14 mouse cellular contexts compared by ENCODE assay signal in the genomic region with DNA sequence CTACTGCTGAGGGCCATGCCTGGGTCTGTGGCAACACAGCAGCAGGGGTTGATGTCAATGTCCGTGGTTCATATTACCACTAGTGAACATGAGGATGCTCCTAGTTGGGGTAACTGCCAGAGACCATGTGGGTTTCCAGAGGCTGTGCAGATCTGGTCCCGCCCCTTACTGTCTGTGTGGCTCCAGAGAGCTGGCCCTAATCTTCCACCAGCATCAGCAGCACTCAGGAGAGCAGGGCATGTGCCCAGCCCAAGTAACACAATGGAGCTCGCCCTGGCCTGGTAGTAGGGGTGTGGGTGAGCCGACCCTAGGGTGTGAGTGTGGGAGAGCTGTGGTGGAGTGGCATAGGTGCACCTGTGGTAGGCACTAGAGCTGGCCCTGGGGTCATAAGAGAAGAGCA. TPM values are rescaled to one million over a fixed set of nuclear protein-coding genes. Genes with fewer than 3 reads are reported as not detected.
DNase-seq lines count a peak whose midpoint lies in the region; ATAC-seq lines count a peak whose summit lies in the region.
"Had no signal": no experiment of that assay in that cellular context is flagged by ENCODE, and none has a peak within 500 bp of the region (broad histone marks: within the 10 kb centered on the region; RNA-seq: fewer than 3 reads in every experiment).

No protein-coding gene starts in this region.

- intact Hi-C loops in heart, postnatal 10 days (cut with DNase I): no loop called here

- no peaks in the 10 kb centered on the region for H3K9me3 ChIP-seq in heart, embryonic 12.5 days (replicated peaks)
- H3K9me3 ChIP-seq in limb, embryonic 15.5 days: no peaks in the 10 kb centered on the region
- H3K9me3 ChIP-seq in stomach, embryonic 16.5 days (replicated peaks; ENCODE audit: control insufficient read depth, low read length): no peaks in the 10 kb centered on the region
- H3K9me3 ChIP-seq: forebrain, embryonic 15.5 days; hindbrain, embryonic 15.5 days; neural tube, embryonic 12.5 days had no signal

- no peak overlapping the region for H3K4me2 ChIP-seq in heart, embryonic 12.5 days
- no peak overlapping the region for H3K4me2 ChIP-seq in limb, embryonic 15.5 days
- H3K4me2 ChIP-seq in stomach, embryonic 16.5 days (ENCODE audit: low read depth, low read length): no peak overlapping the region
- H3K4me2 ChIP-seq: forebrain, embryonic 15.5 days; hindbrain, embryonic 15.5 days; midbrain, embryonic 11.5 days; neural tube, embryonic 12.5 days had no signal

- 77% methylated on average over 4 of the region's 4 CpGs for WGBS in heart, embryonic 12.5 days
- 76% methylated on average over 4 of the region's 4 CpGs for WGBS in limb, embryonic 15.5 days
- 71% methylated on average over 4 of the region's 4 CpGs for WGBS in stomach, embryonic 16.5 days

- H3K27me3 ChIP-seq in heart, embryonic 12.5 days (replicated peaks): no peaks in the 10 kb centered on the region
- no peaks in the 10 kb centered on the region for H3K27me3 ChIP-seq in limb, embryonic 15.5 days
- no peaks in the 10 kb centered on the region for H3K27me3 ChIP-seq in stomach, embryonic 16.5 days (ENCODE audit: control insufficient read depth, insufficient read depth, low read length)
- H3K27me3 ChIP-seq: forebrain, embryonic 15.5 days; hindbrain, embryonic 15.5 days; neural tube, embryonic 12.5 days had no signal

- ATAC-seq in heart, embryonic 12.5 days (ENCODE audit: insufficient number of reproducible peaks, low FRiP score): peak; percentile 65
- ATAC-seq in limb, embryonic 15.5 days (ENCODE audit: insufficient number of reproducible peaks, low FRiP score, low TSS enrichment, low read depth): 0 out of 2 replicates have a peak, but pooled peaks have one; percentile 19
- ATAC-seq in stomach, embryonic 16.5 days (ENCODE audit: insufficient read depth, low FRiP score): peak; percentile 35; the same call in 1 of the 2 replicates
- ATAC-seq: forebrain, embryonic 15.5 days had no signal

- H3K4me3 ChIP-seq in heart, embryonic 12.5 days: no peak overlapping the region
- H3K4me3 ChIP-seq in limb, embryonic 15.5 days: no peak overlapping the region
- no peak overlapping the region for H3K4me3 ChIP-seq in stomach, embryonic 16.5 days (replicated peaks; ENCODE audit: low read length)
- H3K4me3 ChIP-seq: forebrain, embryonic 15.5 days; hindbrain, embryonic 15.5 days; neural tube, embryonic 12.5 days had no signal

- no peaks in the 10 kb centered on the region for H3K36me3 ChIP-seq in heart, embryonic 12.5 days
- H3K36me3 ChIP-seq in limb, embryonic 15.5 days: no peaks in the 10 kb centered on the region
- H3K36me3 ChIP-seq in stomach, embryonic 16.5 days (ENCODE audit: control insufficient read depth, insufficient read depth, low read length): no peaks in the 10 kb centered on the region
- H3K36me3 ChIP-seq: forebrain, embryonic 15.5 days; hindbrain, embryonic 15.5 days; neural tube, embryonic 12.5 days had no signal

- no peak overlapping the region for H3K27ac ChIP-seq in heart, embryonic 12.5 days (ENCODE audit: poor library complexity, severe bottlenecking)
- no peak overlapping the region for H3K27ac ChIP-seq in limb, embryonic 15.5 days
- no peak overlapping the region for H3K27ac ChIP-seq in stomach, embryonic 16.5 days (ENCODE audit: low read length)
- H3K27ac ChIP-seq: forebrain, embryonic 15.5 days; hindbrain, embryonic 15.5 days; neural tube, embryonic 12.5 days had no signal

- H3K4me1 ChIP-seq in heart, embryonic 12.5 days (replicated peaks): no peaks in the 10 kb centered on the region
- no peaks in the 10 kb centered on the region for H3K4me1 ChIP-seq in limb, embryonic 15.5 days
- no peaks in the 10 kb centered on the region for H3K4me1 ChIP-seq in stomach, embryonic 16.5 days (ENCODE audit: control insufficient read depth, insufficient read depth, low read length)
- H3K4me1 ChIP-seq: forebrain, embryonic 15.5 days; hindbrain, embryonic 15.5 days; neural tube, embryonic 12.5 days had no signal

- DNase-seq in heart, postnatal 10 days: no peak
- DNase-seq in spleen, postnatal 10 days (ENCODE audit: low spot score in 2 of 2): peak; percentile 21 to 25
- DNase-seq in spleen, postnatal 36 days (ENCODE audit: low spot score in 2 of 2): no peak
- DNase-seq in adrenal gland, postnatal 36 days: no peak
- no peak for DNase-seq in urinary bladder, postnatal 25 days (ENCODE audit: low spot score)
- DNase-seq: kidney, adult 9 months; thymus, postnatal 36 days had no signal

- 0 out of 2 replicates have a peak overlapping the region, but pooled peaks have one; percentile 4 for H3K9ac ChIP-seq in heart, embryonic 12.5 days
- no peak overlapping the region for H3K9ac ChIP-seq in limb, embryonic 15.5 days
- H3K9ac ChIP-seq in stomach, embryonic 16.5 days (ENCODE audit: low read length): no peak overlapping the region
- H3K9ac ChIP-seq: forebrain, embryonic 15.5 days; hindbrain, embryonic 15.5 days; neural tube, embryonic 12.5 days had no signal

RNA-seq across cellular contexts. Expression of gene Galnt15, which starts 59.3 kb away (rescaled TPM):
- 0.29 and 0.35 TPM in 2 replicates for polyA plus RNA-seq in heart, embryonic 12.5 days (2016; fragmentation: Nextera tagmentation; extraction: Ambion mirVana)
- total RNA-seq in heart, postnatal 10 days (2021): 10 to 100 TPM; 11.6 to 13.0 TPM
- 0.24 and 0.26 TPM in 2 replicates for polyA plus RNA-seq in limb, embryonic 15.5 days (2015; fragmentation: Nextera tagmentation; extraction: Ambion mirVana)
- polyA plus RNA-seq in stomach, embryonic 16.5 days (2015; fragmentation: Nextera tagmentation; extraction: Ambion mirVana): 0.32 and 0.35 TPM in 2 replicates
- 1 to 10 TPM; 5.3 to 9.9 TPM for total RNA-seq in adrenal gland, postnatal 36 days (2021)

Comparison
In these comparisons a context has a peak if more than half of its experiments do, and no peak if none do; other contexts are left out.
1. DNase-seq: peak in spleen, postnatal 10 days (2 of 2); none in heart, postnatal 10 days (0 of 2), spleen, postnatal 36 days (0 of 2), adrenal gland, postnatal 36 days (0 of 2) and urinary bladder, postnatal 25 days (single experiment).
2. Peak in every context shown above with its lines, with median percentiles within 50 percentile points of each other: ATAC-seq.